Mouse (Mus musculus) limb, embryonic 14.5 days (tissue): Measurements from ENCODE around the gene Abcc4. TPM values are rescaled to one million over a fixed set of nuclear protein-coding genes. Genes with fewer than 3 reads are reported as not detected.

Experiments used
- ATAC-seq: fragments of 200-750 bp; cut with Nextera tagmentation; 2 replicates; pipeline ENCODE4 v1.8.0; 2017; ENCODE audit warnings: low read depth, moderate number of reproducible peaks, moderate TSS enrichment; ENCODE audit not compliant: low FRiP score
- DNase-seq: peaks from one replicate; pipeline ENCODE4 v3.0.0-alpha.2; 2015; ENCODE audit warnings: low spot score
- H3K27ac ChIP-seq: fragments of 300-500 bp; sonication (generic); replicated peaks from 2 replicates; pipeline ENCODE4 v1.5.1; 2014; ENCODE audit warnings: low read depth, mild to moderate bottlenecking, low read length, moderate library complexity, mixed read lengths
- H3K27me3 ChIP-seq: fragments of 300-500 bp; sonication (generic); 2 replicates; pipeline ENCODE4 v1.6.1; 2014; ENCODE audit warnings: low read length, mixed read lengths; ENCODE audit not compliant: control insufficient read depth, insufficient read depth
- H3K36me3 ChIP-seq: fragments of 300-500 bp; sonication (generic); 2 replicates; pipeline ENCODE4 v1.6.1; 2014; ENCODE audit warnings: mild to moderate bottlenecking, low read length, moderate library complexity, mixed read lengths; ENCODE audit not compliant: control insufficient read depth, insufficient read depth
- H3K4me1 ChIP-seq: fragments of 300-500 bp; sonication (generic); 2 replicates; pipeline ENCODE4 v1.6.1; 2014; ENCODE audit warnings: antibody characterized with exemption, low read length, mixed read lengths; ENCODE audit not compliant: control insufficient read depth, insufficient read depth
- H3K4me2 ChIP-seq: fragments of 300-500 bp; sonication (generic); replicated peaks from 2 replicates; pipeline ENCODE4 v1.6.1; 2014; ENCODE audit warnings: low read depth, mild to moderate bottlenecking, low read length, moderate library complexity; ENCODE audit not compliant: severe bottlenecking
- H3K4me3 ChIP-seq: fragments of 300-500 bp; sonication (generic); replicated peaks from 2 replicates; pipeline ENCODE4 v1.5.1; 2014; ENCODE audit warnings: low read length
- H3K9ac ChIP-seq: fragments of 300-500 bp; sonication (generic); 2 replicates; pipeline ENCODE4 v1.6.1; 2014; ENCODE audit warnings: mild to moderate bottlenecking, low read depth, low read length, moderate library complexity; ENCODE audit not compliant: severe bottlenecking
- H3K9me3 ChIP-seq: fragments of 300-500 bp; sonication (generic); 2 replicates; pipeline ENCODE4 v1.6.1; 2016; ENCODE audit warnings: low read length; ENCODE audit not compliant: control insufficient read depth
- POLR2A ChIP-seq: fragments of 200-500 bp; IDR thresholded peaks from 2 replicates; pipeline ENCODE4 v1.8.0; 2012; ENCODE audit warnings: inconsistent platforms, mild to moderate bottlenecking, moderate library complexity, borderline replicate concordance; ENCODE audit not compliant: insufficient read depth, insufficient read length; ENCODE audit errors: extremely low read depth
- WGBS: fragments of 180-500 bp; shearing (Covaris S2); extraction: QIAGEN DNeasy Blood & Tissue Kit; methylation state at CpG from one replicate; pipeline ENCODE4 v1.1.7; 2014; 5-methylcytosine and 5-hydroxymethylcytosine counted together
- polyA plus RNA-seq, 2 experiments: library from polyadenylated mRNA; depleted of rRNA in 1 of 2; stranded (reverse) in 1 of 2; unstranded in 1 of 2; fragments of >200 nt; fragmentation: Nextera tagmentation in 1 of 2; extraction: Ambion mirVana in 1 of 2; gene quantifications; 2 replicates each; pipeline versions ENCODE4 v1.2.1 to v1.2.3; 2012 to 2014

Abcc4 gene
- polyA plus RNA-seq, 2 experiments = 1.3 to 2.1 TPM

DNA sequence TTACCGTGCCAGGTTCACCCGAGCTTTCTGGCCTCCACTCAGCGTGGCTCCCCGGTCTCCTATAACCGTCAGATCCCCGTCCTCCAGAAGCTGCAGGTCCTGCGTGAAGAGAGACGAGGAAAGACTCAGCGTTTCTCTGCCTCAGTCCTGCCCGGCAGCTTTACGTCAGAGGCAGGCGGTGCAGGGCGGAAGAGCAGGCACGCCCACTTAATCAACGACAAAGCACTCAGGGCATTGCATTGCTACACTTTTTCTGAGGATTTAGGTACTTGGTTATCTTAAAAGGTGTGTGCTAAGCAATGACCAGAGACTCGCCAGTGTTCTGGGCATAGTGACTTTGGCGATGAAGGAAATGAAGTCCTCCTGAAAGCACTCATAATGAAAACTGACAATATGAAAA lies 94.3 kb downstream of the Abcc4 start:
- Histone ChIP-seq H3K9ac (no peak overlapping the region), H3K36me3 (no peaks in the 10 kb centered on the region), H3K4me3 (no peak overlapping the region), H3K27ac (no peak overlapping the region), H3K4me2 (no peak overlapping the region), H3K4me1 (peaks cover 2% of the 10 kb centered on the region; the same call in 1 of the 2 replicates), H3K27me3 (no peaks in the 10 kb centered on the region), H3K9me3 (no peaks in the 10 kb centered on the region)
- DNase-seq (no peak), ATAC-seq (no peak)
- TF ChIP-seq POLR2A = no peak
- WGBS = 72% methylated on average over 17 of the region's 17 CpGs

DNA sequence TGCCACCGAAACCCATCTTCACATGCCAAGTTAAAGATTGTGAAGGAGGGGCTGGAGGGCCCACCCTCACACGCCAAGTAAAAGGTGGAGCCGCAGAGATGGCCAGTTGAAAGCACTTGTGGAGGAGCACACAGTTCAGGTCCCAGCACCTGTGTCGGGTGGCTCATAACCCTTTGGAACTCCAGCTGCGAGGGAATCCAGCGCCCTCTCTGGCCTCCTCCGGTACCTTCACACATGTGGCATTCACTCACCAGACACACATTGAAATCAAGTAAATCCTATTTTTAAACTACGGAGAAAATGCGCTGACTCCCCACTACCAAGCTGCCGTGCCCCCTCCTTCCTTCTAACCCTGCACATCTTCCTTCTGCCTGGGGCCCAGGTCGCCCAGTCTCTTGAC lies 95.2 kb downstream of the Abcc4 start:
- Histone ChIP-seq H3K9me3 (no peaks in the 10 kb centered on the region), H3K4me3 (no peak overlapping the region), H3K27me3 (no peaks in the 10 kb centered on the region), H3K4me1 (peaks cover 2% of the 10 kb centered on the region; the same call in 1 of the 2 replicates), H3K4me2 (no peak overlapping the region), H3K36me3 (no peaks in the 10 kb centered on the region), H3K9ac (no peak overlapping the region), H3K27ac (no peak overlapping the region)
- WGBS = 96% methylated on average over 10 of the region's 11 CpGs
- DNase-seq = no peak
- ATAC-seq = no peak
- TF ChIP-seq POLR2A = no peak

DNA sequence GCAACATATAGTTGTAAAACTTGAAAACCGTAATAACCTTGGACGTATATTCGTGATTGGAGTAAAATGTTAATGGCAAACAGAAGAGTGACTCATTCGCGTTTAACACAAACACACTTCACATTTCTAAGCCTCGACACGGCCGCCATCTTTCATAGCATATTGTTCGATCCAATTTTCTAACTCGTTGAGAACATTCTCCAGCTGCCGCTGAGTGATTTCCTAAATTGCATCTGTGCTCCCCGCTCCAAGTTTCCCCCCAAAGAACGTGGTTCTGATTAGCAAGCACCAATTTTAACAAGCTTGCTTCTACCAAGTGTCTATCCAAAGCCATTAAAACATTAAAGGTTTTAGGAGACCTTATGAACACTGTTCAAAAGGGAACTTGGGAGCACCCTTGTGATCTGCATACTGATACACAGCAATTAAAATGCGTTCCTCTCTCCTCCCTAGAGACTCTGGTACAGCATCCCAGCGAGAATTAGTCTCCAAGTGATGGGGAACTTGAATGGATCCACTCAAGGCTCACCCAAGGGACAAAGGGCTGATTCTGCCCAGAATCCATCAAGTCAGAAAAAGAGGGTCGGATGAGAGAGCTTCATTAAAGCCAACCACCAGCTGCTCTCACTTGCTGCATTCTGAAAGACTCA lies 97.1 kb downstream of the Abcc4 start:
- DNase-seq (no peak), ATAC-seq (no peak)
- WGBS = 27% methylated on average over 16 of the region's 16 CpGs
- H3K27ac ChIP-seq = no peak overlapping the region
- H3K4me1 ChIP-seq = peaks cover 2% of the 10 kb centered on the region; the same call in 1 of the 2 replicates
- H3K9me3 ChIP-seq = no peaks in the 10 kb centered on the region
- no peak overlapping the region for H3K4me2 ChIP-seq
- H3K36me3 ChIP-seq = no peaks in the 10 kb centered on the region
- H3K9ac ChIP-seq = no peak overlapping the region
- TF ChIP-seq POLR2A = no peak
- H3K4me3 ChIP-seq = no peak overlapping the region
- H3K27me3 ChIP-seq = no peaks in the 10 kb centered on the region

DNA sequence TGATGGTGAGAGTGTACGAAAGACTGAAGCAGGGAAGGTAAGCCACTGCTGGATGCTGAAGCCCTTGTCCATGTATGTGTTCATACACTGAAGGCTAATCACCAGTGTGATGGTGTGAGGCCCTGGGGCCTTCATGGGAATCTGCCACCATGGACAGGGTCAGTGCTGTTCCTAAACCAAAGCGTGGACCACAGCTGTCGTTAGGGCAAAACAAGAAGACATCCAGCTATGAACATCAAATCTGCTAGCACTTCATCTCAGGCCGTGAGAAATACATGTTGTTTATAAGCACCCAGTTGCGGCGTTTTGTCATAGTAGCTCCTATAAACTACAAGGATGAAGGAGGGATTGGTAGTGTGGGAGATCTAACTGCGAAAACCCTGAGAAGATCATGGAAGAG lies 97.7 kb downstream of the Abcc4 start:
- H3K4me3 ChIP-seq = no peak overlapping the region
- H3K9ac ChIP-seq = no peak overlapping the region
- no peaks in the 10 kb centered on the region for H3K36me3 ChIP-seq
- DNase-seq = no peak
- H3K27ac ChIP-seq = no peak overlapping the region
- H3K4me2 ChIP-seq = no peak overlapping the region
- 68% methylated on average over 7 of the region's 7 CpGs for WGBS
- H3K4me1 ChIP-seq = peaks cover 2% of the 10 kb centered on the region; the same call in 1 of the 2 replicates
- no peak for ATAC-seq
- no peaks in the 10 kb centered on the region for H3K27me3 ChIP-seq
- no peak for TF ChIP-seq POLR2A
- H3K9me3 ChIP-seq = no peaks in the 10 kb centered on the region

DNA sequence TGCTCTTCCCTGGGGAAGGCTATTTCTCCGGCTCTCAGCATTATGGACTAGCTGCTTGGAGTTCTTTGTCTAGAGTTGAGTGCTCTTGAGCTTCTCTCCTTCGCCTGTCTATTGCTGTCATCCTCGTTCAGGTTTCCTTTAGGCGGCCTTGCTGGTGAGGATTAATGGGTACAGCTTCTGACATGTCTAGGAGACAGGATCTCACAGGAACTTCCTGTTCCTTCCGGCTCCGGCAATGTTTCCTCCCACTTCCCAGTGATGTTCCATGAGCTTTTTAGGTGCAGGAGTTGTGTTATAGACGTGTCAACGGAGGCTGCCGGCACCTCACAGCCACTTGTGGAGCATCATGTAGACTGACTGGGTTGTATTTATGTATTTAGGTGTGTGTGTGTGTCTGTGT lies 99.5 kb downstream of the Abcc4 start:
- Histone ChIP-seq H3K4me2 (no peak overlapping the region), H3K27me3 (no peaks in the 10 kb centered on the region), H3K36me3 (no peaks in the 10 kb centered on the region), H3K9ac (no peak overlapping the region), H3K9me3 (no peaks in the 10 kb centered on the region), H3K4me1 (peaks cover 2% of the 10 kb centered on the region; the same call in 1 of the 2 replicates), H3K27ac (no peak overlapping the region), H3K4me3 (no peak overlapping the region)
- TF ChIP-seq POLR2A = no peak
- ATAC-seq (no peak), DNase-seq (no peak)
- 88% methylated on average over 9 of the region's 9 CpGs for whole genome bisulfite sequencing

DNA sequence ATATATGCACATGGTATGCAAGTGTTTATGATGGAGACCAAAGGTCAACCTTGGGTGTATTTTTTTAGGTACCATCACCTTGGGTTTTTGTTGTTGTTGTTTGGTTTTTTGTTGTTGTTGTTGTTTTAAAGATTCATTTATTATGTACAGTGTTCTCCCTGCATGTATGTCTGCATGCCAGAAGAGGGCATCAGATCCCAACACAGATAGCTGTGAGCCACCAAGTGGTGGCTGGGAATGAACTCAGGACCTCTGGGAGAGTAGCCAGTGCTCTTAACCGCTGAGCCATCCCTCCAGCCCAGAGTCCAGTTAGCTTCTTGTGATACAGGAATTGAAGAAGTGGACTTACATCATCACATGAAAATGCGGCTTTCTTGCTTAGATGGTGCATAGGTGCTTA lies 101.1 kb downstream of the Abcc4 start:
- 93% methylated on average over 2 of the region's 2 CpGs for WGBS
- no peak for ATAC-seq
- TF ChIP-seq POLR2A = no peak

More for the DNA sequence above, 101.1 kb downstream of the Abcc4 start:
- H3K27me3 ChIP-seq = no peaks in the 10 kb centered on the region
- no peak overlapping the region for H3K27ac ChIP-seq
- no peaks in the 10 kb centered on the region for H3K9me3 ChIP-seq
- DNase-seq = no peak
- no peaks in the 10 kb centered on the region for H3K36me3 ChIP-seq
- H3K4me2 ChIP-seq = no peak overlapping the region
- H3K4me1 ChIP-seq = peaks cover 2% of the 10 kb centered on the region; the same call in 1 of the 2 replicates
- H3K9ac ChIP-seq = no peak overlapping the region
- no peak overlapping the region for H3K4me3 ChIP-seq
